Mouse (Mus musculus) left cerebral cortex, adult 9 months (tissue): ENCODE measurements around the gene Klhl36.
A peak's percentile ranks its signal among the peaks of the same experiment; 100 is the strongest.
"Not testable (repeated sequence)": the region's sequence is repeated elsewhere in the genome, so short reads cannot be mapped to it uniquely, and the experiment has no call there.

ENCODE experiments used
- DNase-seq, 2 experiments: peaks; one replicate each; pipeline ENCODE4 v3.0.0; 2022; ENCODE audit warnings: low spot score in 2 of 2

Gene Klhl36

DNA sequence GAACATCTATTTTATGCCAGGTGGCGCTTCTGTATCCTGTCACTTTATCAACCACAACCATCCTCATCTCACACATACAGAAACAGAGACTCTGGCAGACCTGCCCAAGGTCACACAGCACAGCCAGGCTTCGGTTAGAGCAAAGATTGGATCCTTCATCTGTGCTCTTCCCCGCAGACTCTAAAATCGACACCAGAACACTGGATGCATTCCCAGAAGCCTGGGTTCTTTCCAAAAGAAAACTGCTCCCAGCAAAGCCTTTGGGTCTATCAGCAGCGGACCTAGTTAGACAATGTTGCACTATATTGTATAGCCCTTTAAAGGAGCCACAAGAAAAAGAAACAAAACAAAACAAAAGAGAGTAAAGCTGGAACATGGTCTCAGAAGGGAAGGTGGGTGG is 26.8 kb upstream of the Klhl36 start:
- no peak for DNase-seq

GRCm38 (mm10) chr8:119836831-119837230 is 25.2 kb upstream of the Klhl36 start:
- no peak for DNase-seq

DNA sequence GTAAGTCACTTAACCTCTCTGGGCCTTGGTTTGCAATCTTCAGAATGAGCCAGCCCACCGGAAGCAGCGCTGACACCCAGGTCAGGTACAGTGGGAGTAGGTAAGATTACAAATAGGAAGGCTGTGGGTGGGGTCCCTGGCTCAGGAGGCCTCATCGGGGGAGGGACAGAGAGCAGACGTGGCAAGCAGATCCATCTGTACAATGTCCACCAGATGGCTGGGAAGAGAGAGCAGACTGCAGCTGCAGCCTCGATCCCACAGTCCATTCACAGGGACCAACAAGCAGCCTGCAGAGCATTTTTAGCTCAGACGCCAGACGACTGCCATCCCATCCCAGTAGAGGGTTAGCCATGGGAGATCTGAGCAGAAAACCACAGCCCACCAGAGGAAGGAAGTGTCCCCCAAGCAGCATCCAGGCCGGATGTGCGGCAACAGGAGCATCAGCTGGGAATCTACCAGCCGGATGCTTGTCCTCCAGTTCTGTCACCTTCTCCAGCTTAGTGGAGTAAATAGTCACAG is 24.5 kb upstream of the Klhl36 start:
- no peak for DNase-seq

DNA sequence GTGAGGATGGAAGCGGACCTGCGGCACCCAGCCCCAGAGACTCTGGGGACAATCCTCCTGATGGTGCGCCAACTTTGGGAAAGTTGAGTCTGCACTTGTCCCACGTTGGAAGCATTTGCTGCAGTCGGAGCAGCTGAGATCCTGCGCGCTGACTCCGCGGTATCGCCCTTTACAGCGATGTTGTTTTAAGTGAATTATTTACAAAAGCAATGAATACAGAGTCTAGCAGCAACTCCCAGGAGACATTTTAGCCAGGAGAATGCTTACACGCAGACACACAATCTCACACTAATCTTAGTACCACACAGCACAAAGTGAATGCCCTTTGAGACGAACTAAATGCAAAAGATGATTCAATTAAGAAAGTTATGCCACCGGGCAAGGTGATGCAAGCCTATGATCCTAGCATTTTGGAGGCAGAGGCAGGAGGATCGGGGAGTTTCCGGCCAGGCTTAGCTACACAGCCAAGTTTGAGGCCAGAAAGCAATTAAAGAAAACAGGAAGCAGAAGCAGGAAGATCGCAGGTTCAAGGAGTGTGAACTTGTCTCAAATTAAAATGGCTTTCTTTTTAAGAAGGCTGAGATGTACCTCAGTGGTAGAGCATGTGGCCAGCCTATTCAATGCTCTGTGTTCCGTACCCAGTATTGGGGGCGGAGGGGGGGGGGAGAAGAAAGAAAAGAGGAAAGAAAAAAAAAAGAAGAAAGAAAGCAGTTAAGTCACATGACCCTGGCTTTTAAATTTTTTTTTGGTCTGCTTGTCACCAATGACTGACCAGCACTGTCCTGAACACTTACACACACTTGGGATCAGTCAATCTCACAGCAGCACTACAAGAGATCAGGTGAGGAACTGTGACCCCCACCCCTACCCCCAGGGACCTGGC is 23.7 kb upstream of the Klhl36 start:
- no peak for DNase-seq

- DNase-seq = no peak
Observed at GRCm38 (mm10) chr8:119838983-119839340, 23.1 kb upstream of the Klhl36 start.

DNA sequence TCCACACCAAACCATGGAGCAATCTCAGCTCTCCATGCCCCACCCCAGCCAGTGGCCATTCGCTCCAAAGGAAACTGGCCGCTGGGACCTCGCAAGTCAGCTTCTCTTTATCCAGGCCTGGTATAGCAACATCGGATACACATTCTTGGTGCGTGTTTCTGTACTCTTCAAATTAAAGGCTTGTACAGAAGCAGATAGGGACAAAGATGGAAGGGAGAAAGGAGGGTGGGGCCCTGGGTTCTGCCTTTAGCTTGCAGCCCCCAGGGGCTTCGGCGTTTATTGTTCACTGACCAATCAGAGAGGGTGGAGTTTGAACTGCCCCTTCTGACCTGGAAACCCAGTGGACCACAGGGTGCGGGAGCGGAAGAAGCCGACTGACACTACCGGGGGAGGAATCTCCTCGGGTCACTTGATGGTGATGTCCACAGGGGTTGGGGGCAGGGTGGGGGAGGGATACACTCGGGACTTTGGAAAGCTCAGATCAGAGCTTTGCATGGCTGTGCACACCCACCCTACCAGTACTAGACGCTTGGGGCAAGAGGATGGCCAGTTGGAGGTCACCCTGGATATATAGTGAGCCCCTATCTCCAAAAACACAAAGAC is 22.5 kb upstream of the Klhl36 start:
- no peak for DNase-seq

DNA sequence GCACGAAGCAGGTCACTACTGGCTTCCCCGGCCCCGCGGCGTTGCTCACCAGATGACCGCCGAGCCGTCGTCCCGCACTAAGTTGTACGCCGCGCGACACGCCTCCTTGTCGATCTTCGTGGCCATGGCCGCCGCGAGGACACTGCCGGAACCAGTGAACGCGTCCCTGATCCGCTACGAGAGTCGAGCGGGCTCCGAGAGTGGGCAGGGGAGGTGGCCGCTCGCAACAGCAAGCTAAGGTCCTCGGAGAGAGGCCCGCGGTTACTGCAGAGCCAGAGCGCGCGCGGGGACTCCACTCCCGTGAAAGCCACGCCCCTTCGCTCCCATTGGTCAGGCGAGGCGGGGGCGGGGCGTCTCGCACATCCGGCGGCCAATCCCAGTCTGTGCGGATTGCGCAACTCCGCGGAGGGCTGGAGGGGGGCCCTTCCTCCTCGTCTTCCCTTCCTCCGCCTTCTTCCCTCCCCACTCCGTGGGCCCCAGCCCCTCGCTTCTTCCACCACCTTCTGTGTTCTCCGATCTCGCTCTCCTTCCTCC is 21.7 kb upstream of the Klhl36 start, which contains the start of gene Cotl1:
Cotl1 (minus strand) TSS at position 270 of the 534 bp plus-strand sequence.
- peak; percentile 93 to 97 for DNase-seq

DNA sequence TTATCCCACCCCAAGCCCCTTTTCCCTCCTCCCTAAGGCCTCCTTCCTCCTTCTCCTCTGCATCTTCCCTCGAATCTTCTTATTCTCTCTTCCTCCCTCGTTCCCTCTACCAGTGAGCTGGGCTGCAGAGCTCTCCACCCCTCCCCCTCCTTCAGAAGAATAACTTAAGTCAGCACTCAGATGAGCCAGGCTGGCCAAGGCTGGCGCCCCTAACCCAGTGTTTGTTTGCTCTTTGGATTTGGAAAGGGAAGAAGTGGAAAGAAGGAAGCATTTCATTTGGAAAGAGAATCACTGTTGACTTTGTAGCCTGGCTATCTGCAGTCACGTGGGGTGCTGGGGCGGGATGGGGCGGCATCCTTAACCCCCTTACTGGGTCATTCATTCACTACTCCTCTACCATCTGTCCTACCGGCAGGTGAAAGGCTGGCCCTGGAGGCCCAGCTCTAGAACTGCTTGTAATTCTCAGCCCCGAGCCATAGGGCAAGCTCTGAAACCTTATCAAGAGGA is 21.1 kb upstream of the Klhl36 start:
- no peak for DNase-seq

DNA sequence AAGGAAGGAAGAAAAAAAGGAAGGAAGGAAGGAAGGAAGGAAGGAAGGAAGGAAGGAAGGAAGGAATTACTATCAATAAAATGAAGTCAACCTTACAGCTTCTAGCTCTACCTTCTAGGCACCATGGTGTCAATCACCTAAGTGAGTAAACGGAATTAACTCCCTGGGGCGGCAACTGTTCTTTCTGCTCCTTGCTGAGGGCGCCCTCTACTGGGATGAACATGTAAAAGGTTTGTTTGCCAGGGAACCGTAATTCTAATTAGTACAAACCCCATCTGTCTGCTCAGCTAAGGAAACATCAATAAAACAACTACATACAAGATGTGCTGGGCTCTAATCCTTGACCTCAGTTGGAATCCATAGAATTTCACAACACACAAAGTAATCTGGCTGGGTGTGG is 18.6 kb upstream of the Klhl36 start:
- DNase-seq = peak in 1 of 2 experiments; percentile 84

DNA sequence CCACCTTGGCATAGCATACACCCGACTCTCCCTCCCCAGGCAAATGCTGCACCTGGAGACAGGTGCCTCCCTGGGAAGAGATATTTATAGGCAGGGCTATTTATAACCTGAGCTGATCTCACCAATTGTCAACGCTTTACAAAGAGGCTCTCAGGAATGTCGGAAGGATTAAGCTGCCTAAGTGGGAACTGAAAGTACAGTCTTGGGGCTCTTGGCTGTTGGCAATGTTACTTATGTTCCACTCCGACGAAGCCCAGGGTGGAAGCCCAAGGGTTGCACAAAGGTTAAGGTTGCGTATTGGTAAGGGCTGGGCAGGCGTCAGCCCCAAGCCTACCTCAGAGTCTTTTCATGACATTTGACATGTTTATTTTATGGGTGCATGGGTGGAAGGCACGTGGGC is 17.5 kb upstream of the Klhl36 start:
- no peak for DNase-seq

DNA sequence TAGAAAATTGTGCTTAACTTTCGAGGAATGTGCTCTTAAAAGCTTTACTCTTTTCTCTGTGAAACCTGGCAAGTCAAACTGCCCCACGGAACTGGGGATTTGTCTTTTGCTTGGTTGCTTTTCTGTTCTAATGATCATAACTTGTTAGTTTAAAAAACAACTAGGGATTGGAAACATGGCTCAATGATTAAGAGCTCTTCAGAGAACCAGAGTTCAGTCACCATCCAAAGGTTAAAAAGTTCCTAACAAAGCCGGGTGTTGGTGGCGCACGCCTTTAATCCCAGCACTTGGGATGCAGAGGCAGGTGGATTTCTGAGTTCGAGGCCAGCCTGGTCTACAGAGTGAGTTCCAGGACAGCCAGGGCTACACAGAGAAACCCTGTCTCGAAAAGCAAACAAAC is 16.3 kb upstream of the Klhl36 start:
- DNase-seq = not testable (repeated sequence)

DNA sequence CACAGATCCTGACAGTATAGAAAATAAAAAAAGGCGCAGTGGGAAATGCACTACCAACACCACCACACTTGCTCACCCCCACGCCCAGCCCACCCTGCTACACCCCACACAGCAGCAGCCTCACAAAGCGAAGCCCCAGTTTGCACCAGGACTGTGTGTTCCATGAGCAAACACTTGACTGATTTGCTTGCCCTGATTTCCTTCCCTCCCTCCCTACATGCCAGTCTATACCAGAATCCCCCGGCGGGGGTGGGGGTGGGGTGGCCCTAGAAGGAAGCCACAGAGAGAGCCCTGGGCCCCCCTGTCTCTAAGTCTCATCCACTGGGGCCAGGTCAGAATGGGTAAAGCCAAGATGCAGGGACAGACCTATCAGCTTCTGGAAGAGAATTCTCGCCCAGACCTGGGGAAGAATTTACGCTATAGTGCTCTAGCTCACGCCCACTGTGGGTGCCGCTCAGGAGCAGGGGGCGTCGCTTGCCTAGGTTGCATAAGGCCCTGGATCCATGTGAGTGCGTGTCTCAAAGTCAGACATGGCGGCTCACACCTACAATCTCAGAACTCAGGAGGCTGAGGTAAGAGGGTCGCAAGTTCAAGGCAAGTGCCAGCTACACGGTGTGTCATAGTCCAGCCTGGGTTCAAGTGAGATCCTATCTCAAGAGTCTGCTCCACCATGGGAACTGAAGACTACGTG is 14.7 kb upstream of the Klhl36 start:
- DNase-seq = no peak

GRCm38 (mm10) chr8:119853521-119853920 is 8.5 kb upstream of the Klhl36 start:
- no peak for DNase-seq

GRCm38 (mm10) chr8:119854035-119854434 is 8.0 kb upstream of the Klhl36 start:
- no peak for DNase-seq

GRCm38 (mm10) chr8:119855656-119856055 is 6.4 kb upstream of the Klhl36 start:
- no peak for DNase-seq

GRCm38 (mm10) chr8:119857767-119858166 is 4.3 kb upstream of the Klhl36 start:
- no peak for DNase-seq

GRCm38 (mm10) chr8:119862390-119862734 is 296 bp downstream of the Klhl36 start:
- DNase-seq = no peak

GRCm38 (mm10) chr8:119862749-119863148 is 683 bp downstream of the Klhl36 start:
- DNase-seq = no peak

DNA sequence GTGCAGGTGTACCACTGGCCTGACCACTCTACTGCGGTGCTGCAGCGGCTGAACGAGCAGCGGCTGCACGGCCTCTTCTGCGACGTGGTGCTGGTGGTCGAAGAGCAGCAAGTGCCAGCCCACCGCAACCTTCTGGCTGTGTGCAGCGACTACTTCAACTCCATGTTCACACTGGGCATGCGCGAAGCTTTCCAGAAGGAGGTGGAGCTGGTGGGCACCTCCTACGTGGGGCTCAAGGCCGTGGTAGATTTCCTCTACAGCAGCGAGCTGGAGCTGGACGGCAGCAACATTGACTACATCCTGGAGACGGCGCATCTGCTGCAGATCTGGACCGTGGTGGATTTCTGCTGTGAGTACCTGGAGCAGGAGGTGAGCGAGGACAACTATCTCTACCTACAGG is 7.5 kb downstream of the Klhl36 start:
- DNase-seq = no peak

- no peak for DNase-seq
Observed at GRCm38 (mm10) chr8:119873181-119873580, 11.1 kb downstream of the Klhl36 start.

GRCm38 (mm10) chr8:119881301-119881700 is 19.2 kb downstream of the Klhl36 start:
- DNase-seq = no peak

- no peak for DNase-seq
Observed at GRCm38 (mm10) chr8:119881917-119882316, 19.9 kb downstream of the Klhl36 start.
